Mouse (Mus musculus) MEL (cell line): ENCODE data around the gene Cbln4. TPM values are rescaled to one million over a fixed set of nuclear protein-coding genes. Genes with fewer than 3 reads are reported as not detected.

Experiments used
- DNase-seq: peaks from one replicate; pipeline ENCODE4 v3.0.0; 2011; ENCODE audit warnings: low read depth, low spot score
- H3K27ac ChIP-seq: 2 replicates; pipeline ENCODE4 v1.5.1; 2012; ENCODE audit warnings: low read depth, mild to moderate bottlenecking, control low read depth, low read length, moderate library complexity; ENCODE audit not compliant: control insufficient read depth
- H3K27me3 ChIP-seq, 2 experiments: fragments of 150-350 bp in 1 of 2; sonication (generic) in 1 of 2; 2 replicates each; pipeline ENCODE4 v1.6.1; 2012; ENCODE audit warnings: low read length in 2 of 2, mild to moderate bottlenecking in 2 of 2, improper control_type of control experiment in 1 of 2, moderate library complexity in 1 of 2; ENCODE audit not compliant: insufficient read depth in 2 of 2, control insufficient read depth in 1 of 2
- H3K36me3 ChIP-seq, 2 experiments: 2 replicates each; pipeline ENCODE4 v1.6.1; 2012 to 2014; ENCODE audit warnings: low read length in 2 of 2, improper control_type of control experiment in 1 of 2, inconsistent platforms in 1 of 2, mild to moderate bottlenecking in 1 of 2; ENCODE audit not compliant: insufficient read depth in 2 of 2, control insufficient read depth in 1 of 2
- H3K4me1 ChIP-seq, 2 experiments: fragments of 150-350 bp in 1 of 2; sonication (generic) in 1 of 2; 2 replicates each; pipeline ENCODE4 v1.6.1; 2012; ENCODE audit warnings: low read length in 2 of 2, improper control_type of control experiment in 1 of 2, mild to moderate bottlenecking in 1 of 2; ENCODE audit not compliant: insufficient read depth in 2 of 2, control insufficient read depth in 1 of 2
- H3K4me3 ChIP-seq, 2 experiments: fragments of 150-350 bp in 1 of 2; sonication (generic) in 1 of 2; 2 replicates each; pipeline ENCODE4 v1.5.1; 2012; ENCODE audit warnings: low read depth in 2 of 2, low read length in 2 of 2, mild to moderate bottlenecking in 2 of 2, moderate library complexity in 2 of 2, control low read depth in 1 of 2, improper control_type of control experiment in 1 of 2; ENCODE audit not compliant: control insufficient read depth in 1 of 2, insufficient read depth in 1 of 2
- H3K79me2 ChIP-seq: 2 replicates; pipeline ENCODE4 v1.6.1; 2012; ENCODE audit warnings: mild to moderate bottlenecking, low read length, moderate library complexity; ENCODE audit not compliant: control insufficient read depth, poor library complexity, insufficient read depth
- H3K9ac ChIP-seq: 2 replicates; pipeline ENCODE4 v1.6.1; 2012; ENCODE audit warnings: low read depth, mild to moderate bottlenecking, control low read depth, low read length, moderate library complexity; ENCODE audit not compliant: control insufficient read depth, poor library complexity, severe bottlenecking
- H3K9me3 ChIP-seq: fragments of 150-350 bp; sonication (generic); replicated peaks from 2 replicates; pipeline ENCODE4 v1.6.1; 2012; ENCODE audit warnings: mild to moderate bottlenecking, low read length, improper control_type of control experiment, moderate library complexity; ENCODE audit not compliant: insufficient read depth
- BHLHE40 ChIP-seq: IDR thresholded peaks from 2 replicates; pipeline ENCODE4 v1.6.1; 2012; ENCODE audit warnings: low read depth, mild to moderate bottlenecking, inconsistent platforms, low read length, improper control_type of control experiment, borderline replicate concordance
- CHD1 ChIP-seq: IDR thresholded peaks from 2 replicates; pipeline ENCODE4 v1.6.1; 2012; ENCODE audit warnings: low read depth, mild to moderate bottlenecking, inconsistent platforms, low read length, improper control_type of control experiment
- CTCF ChIP-seq, 3 experiments: IDR thresholded peaks in 2 of 3; conservative IDR thresholded peaks in 1 of 3; 2 replicates each; pipeline ENCODE4 v1.5.1; 2011 to 2012; ENCODE audit warnings: low read length in 3 of 3, low read depth in 2 of 3, mild to moderate bottlenecking in 2 of 3, improper control_type of control experiment in 1 of 3, inconsistent platforms in 1 of 3, mixed read lengths in 1 of 3, moderate library complexity in 1 of 3; ENCODE audit not compliant: control insufficient read depth in 1 of 3, insufficient read depth in 1 of 3, poor library complexity in 1 of 3, severe bottlenecking in 1 of 3
- E2F4 ChIP-seq: IDR thresholded peaks from 2 replicates; pipeline ENCODE4 v1.6.1; 2011; ENCODE audit warnings: low read depth, low read length, improper control_type of control experiment, borderline replicate concordance
- ELF1 ChIP-seq: IDR thresholded peaks from 2 replicates; pipeline ENCODE4 v1.6.1; 2014; ENCODE audit warnings: low read depth, mild to moderate bottlenecking, inconsistent platforms, low read length, improper control_type of control experiment, moderate library complexity
- EP300 ChIP-seq, 2 experiments: IDR thresholded peaks; 2 replicates each; pipeline ENCODE4 v1.6.1; 2011; ENCODE audit warnings: improper control_type of control experiment in 2 of 2, low read length in 2 of 2, low read depth in 1 of 2, mild to moderate bottlenecking in 1 of 2
- GABPA ChIP-seq: IDR thresholded peaks from 2 replicates; pipeline ENCODE4 v1.6.1; 2012; ENCODE audit warnings: low read depth, mild to moderate bottlenecking, inconsistent platforms, low read length, improper control_type of control experiment, moderate library complexity
- GATA1 ChIP-seq: IDR thresholded peaks from 2 replicates; pipeline ENCODE4 v1.6.1; 2011; ENCODE audit warnings: low read depth, low read length, improper control_type of control experiment
- JUND ChIP-seq: IDR thresholded peaks from 2 replicates; pipeline ENCODE4 v1.6.1; 2011; ENCODE audit warnings: low read depth, mild to moderate bottlenecking, improper control_type of control experiment, low read length
- KAT2A ChIP-seq: conservative IDR thresholded peaks from 2 replicates; pipeline ENCODE4 v1.6.1; 2012; ENCODE audit warnings: low read depth, low read length, improper control_type of control experiment, inconsistent platforms
- MAFK ChIP-seq: IDR thresholded peaks from 2 replicates; pipeline ENCODE4 v1.6.1; 2011; ENCODE audit warnings: low read depth, mild to moderate bottlenecking, low read length, improper control_type of control experiment, borderline replicate concordance
- MAZ ChIP-seq: IDR thresholded peaks from 2 replicates; pipeline ENCODE4 v1.6.1; 2012; ENCODE audit warnings: low read depth, mild to moderate bottlenecking, inconsistent platforms, low read length, improper control_type of control experiment
- MEF2A ChIP-seq: IDR thresholded peaks from 2 replicates; pipeline ENCODE4 v1.6.1; 2014; ENCODE audit warnings: low read depth, mild to moderate bottlenecking, inconsistent platforms, low read length, improper control_type of control experiment; ENCODE audit not compliant: poor library complexity, insufficient replicate concordance, severe bottlenecking; ENCODE audit errors: extremely low read depth
- NRF1 ChIP-seq: IDR thresholded peaks from 2 replicates; pipeline ENCODE4 v1.6.1; 2014; ENCODE audit warnings: low read depth, mild to moderate bottlenecking, inconsistent platforms, low read length, improper control_type of control experiment, moderate library complexity; ENCODE audit not compliant: poor library complexity, insufficient read depth, severe bottlenecking
- RAD21 ChIP-seq: IDR thresholded peaks from 2 replicates; pipeline ENCODE4 v1.6.1; 2011; ENCODE audit warnings: mild to moderate bottlenecking, low read depth, low read length, improper control_type of control experiment
- RCOR1 ChIP-seq: IDR thresholded peaks from 2 replicates; pipeline ENCODE4 v1.6.1; 2012; ENCODE audit warnings: low read depth, mild to moderate bottlenecking, inconsistent platforms, low read length, improper control_type of control experiment
- SMC3 ChIP-seq: IDR thresholded peaks from 2 replicates; pipeline ENCODE4 v1.6.1; 2011; ENCODE audit warnings: low read depth, low read length, improper control_type of control experiment
- TAL1 ChIP-seq: IDR thresholded peaks from 2 replicates; pipeline ENCODE4 v1.6.1; 2012; ENCODE audit warnings: mild to moderate bottlenecking, inconsistent platforms, low read length, moderate library complexity, mixed read lengths
- TBP ChIP-seq: IDR thresholded peaks from 2 replicates; pipeline ENCODE4 v1.8.0; 2011; ENCODE audit warnings: low read depth, low read length, improper control_type of control experiment
- TCF12 ChIP-seq: IDR thresholded peaks from 2 replicates; pipeline ENCODE4 v1.6.1; 2014; ENCODE audit warnings: low read depth, mild to moderate bottlenecking, inconsistent platforms, low read length, improper control_type of control experiment, moderate library complexity
- ZC3H11A ChIP-seq: IDR thresholded peaks from 2 replicates; pipeline ENCODE4 v1.6.1; 2012; ENCODE audit warnings: low read depth, mild to moderate bottlenecking, inconsistent platforms, low read length, improper control_type of control experiment
- ZKSCAN1 ChIP-seq: IDR thresholded peaks from 2 replicates; pipeline ENCODE4 v1.6.1; 2012; ENCODE audit warnings: low read depth, mild to moderate bottlenecking, inconsistent platforms, low read length, improper control_type of control experiment, moderate library complexity
- ZNF384 ChIP-seq: IDR thresholded peaks from 2 replicates; pipeline ENCODE4 v1.6.1; 2012; ENCODE audit warnings: low read depth, mild to moderate bottlenecking, inconsistent platforms, low read length, improper control_type of control experiment
- polyA plus RNA-seq, 2 experiments: library from polyadenylated mRNA; stranded (reverse) in 1 of 2; unstranded in 1 of 2; fragments of >175 nt in 1 of 2; fragments of >200 nt in 1 of 2; gene quantifications; 2 replicates each; pipeline versions ENCODE4 v1.2.1 to v1.2.4; 2012; ENCODE audit warnings: low replicate concordance in 2 of 2, low read depth in 1 of 2; ENCODE audit not compliant: insufficient read length in 2 of 2, insufficient read depth in 1 of 2, missing spikeins in 1 of 2
- total RNA-seq: library from RNA; depleted of rRNA; stranded (reverse); fragments of 300-350 nt; gene quantifications from 2 replicates; pipeline ENCODE4 v1.2.3, GENCODE M21; 2012

Gene Cbln4
- total and polyA plus RNA-seq, 3 experiments = not detected

GRCm38 (mm10) chr2:172025459-172026130, 17.7 kb downstream of the Cbln4 start:
- TF ChIP-seq MEF2A (no peak), TBP (no peak), GATA1 (no peak), RCOR1 (no peak), MAFK (no peak), TCF12 (no peak), BHLHE40 (no peak), JUND (no peak), GABPA (no peak), EP300 (IDR thresholded peaks at IDR 0.05; ENCODE audit: low read depth in 1 of 2, low read length in 2 of 2) (no peak), RAD21 (no peak), ZC3H11A (no peak), E2F4 (no peak), MAZ (no peak), ZNF384 (no peak), SMC3 (no peak), CHD1 (no peak)
- TF ChIP-seq, all 39 proteins: peak for 0
- Histone ChIP-seq H3K27me3 (no peaks in the 10 kb centered on the region), H3K27ac (no peak overlapping the region), H3K9ac (no peak overlapping the region), H3K4me3 (no peak overlapping the region), H3K36me3 (no peaks in the 10 kb centered on the region), H3K79me2 (no peaks in the 10 kb centered on the region), H3K9me3 (no peaks in the 10 kb centered on the region), H3K4me1 (no peaks in the 10 kb centered on the region)
- DNase-seq = no peak

- Histone ChIP-seq H3K4me3 (no peak overlapping the region), H3K79me2 (no peaks in the 10 kb centered on the region), H3K36me3 (no peaks in the 10 kb centered on the region), H3K27me3 (no peaks in the 10 kb centered on the region), H3K9me3 (no peaks in the 10 kb centered on the region), H3K4me1 (no peaks in the 10 kb centered on the region), H3K27ac (no peak overlapping the region), H3K9ac (no peak overlapping the region)
- TF ChIP-seq ZKSCAN1 = no peak
- no peak for TF ChIP-seq NRF1
- no peak for TF ChIP-seq CTCF (IDR thresholded peaks at IDR 0.05 in 2 of 3, conservative IDR thresholded peaks at IDR 0.05 in 1 of 3; ENCODE audit: control insufficient read depth in 1 of 3, insufficient read depth in 1 of 3, low read depth in 2 of 3, low read length in 3 of 3, poor library complexity in 1 of 3, severe bottlenecking in 1 of 3)
- no peak for TF ChIP-seq KAT2A
- TF ChIP-seq BHLHE40 = no peak
- TF ChIP-seq RAD21 = no peak
- no peak for TF ChIP-seq TAL1
- TF ChIP-seq MAFK = no peak
- no peak for TF ChIP-seq MEF2A
- no peak for TF ChIP-seq SMC3
- TF ChIP-seq EP300 (IDR thresholded peaks at IDR 0.05; ENCODE audit: low read depth in 1 of 2, low read length in 2 of 2) = no peak
- no peak for TF ChIP-seq MAZ
- no peak for TF ChIP-seq ELF1
- no peak for DNase-seq
These were observed 36.5 kb downstream of the Cbln4 start for GRCm38 (mm10) chr2:172006726-172007125.
